Mouse (Mus musculus) hindbrain, postnatal 0 days (tissue): Measurements from ENCODE around the gene Zbtb37. TPM values are rescaled to one million over a fixed set of nuclear protein-coding genes. Genes with fewer than 3 reads are reported as not detected.

Source experiments
- ATAC-seq: fragments of 200-750 bp; cut with Nextera tagmentation; 2 replicates; pipeline ENCODE4 v1.8.0; 2017; ENCODE audit warnings: mild to moderate bottlenecking, moderate TSS enrichment, moderate library complexity
- DNase-seq: peaks from one replicate; pipeline ENCODE4 v3.0.0-alpha.2; 2015; ENCODE audit warnings: low spot score
- H3K27ac ChIP-seq: fragments of 300-500 bp; sonication (generic); 2 replicates; pipeline ENCODE4 v1.5.1; 2014; ENCODE audit warnings: mild to moderate bottlenecking
- H3K27me3 ChIP-seq: fragments of 300-500 bp; sonication (generic); 2 replicates; pipeline ENCODE4 v1.6.1; 2014; ENCODE audit warnings: low read length, mixed read lengths; ENCODE audit not compliant: insufficient read depth
- H3K36me3 ChIP-seq: fragments of 300-500 bp; sonication (generic); 2 replicates; pipeline ENCODE4 v1.6.1; 2014; ENCODE audit warnings: low read length, mixed read lengths; ENCODE audit not compliant: insufficient read depth
- H3K4me1 ChIP-seq: fragments of 300-500 bp; sonication (generic); 2 replicates; pipeline ENCODE4 v1.6.1; 2014; ENCODE audit warnings: antibody characterized with exemption, low read length, mixed read lengths; ENCODE audit not compliant: insufficient read depth
- H3K4me2 ChIP-seq: fragments of 300-500 bp; sonication (generic); 2 replicates; pipeline ENCODE4 v1.6.1; 2014; ENCODE audit warnings: low read depth, mild to moderate bottlenecking, low read length, moderate library complexity, mixed read lengths
- H3K4me3 ChIP-seq: fragments of 300-500 bp; sonication (generic); 2 replicates; pipeline ENCODE4 v1.5.1; 2014; ENCODE audit warnings: low read length
- H3K9ac ChIP-seq: fragments of 300-500 bp; sonication (generic); replicated peaks from 2 replicates; pipeline ENCODE4 v1.6.1; 2014; ENCODE audit warnings: mild to moderate bottlenecking, low read length, moderate library complexity, mixed read lengths
- H3K9me3 ChIP-seq: fragments of 300-500 bp; sonication (generic); 2 replicates; pipeline ENCODE4 v1.6.1; 2016; ENCODE audit warnings: low read length, mixed read lengths
- CTCF ChIP-seq: IDR thresholded peaks from 2 replicates; pipeline ENCODE4 v1.5.1; 2016; ENCODE audit warnings: antibody characterized with exemption, control low read depth, low read depth
- WGBS: fragments of 180-500 bp; shearing (Covaris S2); extraction: QIAGEN DNeasy Blood & Tissue Kit; methylation state at CpG from one replicate; pipeline ENCODE4 v1.1.7; 2014; 5-methylcytosine and 5-hydroxymethylcytosine counted together
- polyA plus RNA-seq: library from polyadenylated mRNA; unstranded; fragments of >200 nt; fragmentation: Nextera tagmentation; extraction: Ambion mirVana; gene quantifications from 2 replicates; pipeline ENCODE4 v1.2.1, GENCODE M21; 2015
- total RNA-seq: library from RNA; depleted of rRNA; stranded (reverse); fragments of >200 nt; gene quantifications from 2 replicates; pipeline ENCODE4 v1.2.3, GENCODE M21; 2014

Zbtb37 gene
- total and polyA plus RNA-seq, 2 experiments from 2014 or later = 9.6 to 24.4 TPM

GRCm38 (mm10) chr1:161057164-161057563 is 22.5 kb upstream of the Zbtb37 start:
- 93% methylated on average over 1 of the region's 1 CpGs for WGBS
- H3K36me3 ChIP-seq = peaks cover 22% of the 10 kb centered on the region; the same call in 1 of the 2 replicates
- H3K27ac ChIP-seq = no peak overlapping the region
- no peak overlapping the region for H3K9ac ChIP-seq
- no peak overlapping the region for H3K4me3 ChIP-seq
- DNase-seq = no peak
- no peaks in the 10 kb centered on the region for H3K4me1 ChIP-seq
- TF ChIP-seq CTCF = no peak
- no peak overlapping the region for H3K4me2 ChIP-seq
- ATAC-seq = no peak
- no peaks in the 10 kb centered on the region for H3K9me3 ChIP-seq
- H3K27me3 ChIP-seq = no peaks in the 10 kb centered on the region

DNA sequence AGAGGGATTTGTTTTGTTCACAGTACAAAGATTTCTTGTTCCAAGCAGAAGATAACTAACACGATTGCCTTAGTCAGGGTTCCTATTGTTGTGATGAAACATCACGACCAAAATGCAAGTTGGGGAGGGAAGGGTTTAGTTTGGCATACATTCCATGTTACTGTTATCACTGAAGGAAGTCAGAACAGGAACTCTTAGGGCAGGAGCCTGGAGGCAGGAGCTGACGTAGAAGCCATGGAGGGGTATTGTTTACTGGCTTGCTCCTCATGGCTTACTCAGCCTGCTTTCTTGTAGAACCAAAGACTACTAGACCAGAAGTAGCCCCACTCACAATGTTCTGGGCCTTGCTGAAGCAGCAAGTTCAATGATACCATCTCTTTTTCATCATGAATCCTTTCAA is 12.3 kb upstream of the Zbtb37 start:
- DNase-seq (no peak), ATAC-seq (no peak)
- Histone ChIP-seq H3K4me3 (no peak overlapping the region), H3K9ac (no peak overlapping the region), H3K9me3 (no peaks in the 10 kb centered on the region), H3K36me3 (peaks cover 28% of the 10 kb centered on the region; the same call in 1 of the 2 replicates), H3K4me2 (no peak overlapping the region), H3K4me1 (no peaks in the 10 kb centered on the region), H3K27ac (no peak overlapping the region), H3K27me3 (no peaks in the 10 kb centered on the region)
- no peak for TF ChIP-seq CTCF
- 93% methylated on average over 3 of the region's 3 CpGs for WGBS

DNA sequence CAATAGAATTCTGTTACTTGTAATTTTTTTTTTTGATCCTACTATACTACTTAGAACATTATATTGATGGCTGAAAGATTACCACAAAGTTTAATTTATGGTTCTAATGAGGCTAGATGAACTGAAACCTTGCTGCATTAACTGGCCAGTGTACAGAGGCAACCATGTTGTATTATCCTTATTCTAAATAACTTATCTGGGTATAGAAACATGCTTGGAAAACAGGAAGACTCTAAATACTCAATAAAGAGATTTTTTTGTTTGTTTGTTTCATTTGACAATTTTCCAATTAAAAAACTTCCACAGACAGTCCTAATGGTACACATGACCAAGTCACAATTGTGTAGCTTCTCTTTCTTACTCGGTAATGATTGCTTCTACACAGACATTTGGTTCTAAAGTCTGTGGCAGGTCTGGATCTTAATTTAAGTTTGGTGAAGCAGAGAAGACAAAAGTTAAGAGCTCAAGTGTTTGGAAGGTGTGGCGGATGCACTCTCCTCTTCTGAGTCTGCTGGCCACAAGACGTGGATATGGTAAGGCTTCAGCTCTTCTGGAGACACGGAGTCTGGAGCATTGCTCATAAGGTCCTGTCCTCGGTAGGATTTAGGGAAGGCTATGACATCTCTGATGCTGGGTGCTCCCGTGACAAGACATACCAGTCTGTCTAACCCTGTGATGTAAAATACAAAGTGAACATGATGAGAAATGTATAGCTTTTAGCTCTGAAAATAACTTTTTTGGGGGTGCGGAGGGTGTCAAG is 6.8 kb upstream of the Zbtb37 start:
- H3K9me3 ChIP-seq = no peaks in the 10 kb centered on the region
- H3K4me2 ChIP-seq = no peak overlapping the region
- peaks cover 11% of the 10 kb centered on the region; the same call in 1 of the 2 replicates for H3K4me1 ChIP-seq
- no peak for ATAC-seq
- peaks cover 30% of the 10 kb centered on the region; the same call in 1 of the 2 replicates for H3K36me3 ChIP-seq
- TF ChIP-seq CTCF = no peak
- 86% methylated on average over 7 of the region's 7 CpGs for WGBS
- H3K4me3 ChIP-seq = no peak overlapping the region
- H3K27me3 ChIP-seq = no peaks in the 10 kb centered on the region
- H3K9ac ChIP-seq = no peak overlapping the region
- DNase-seq = no peak
- no peak overlapping the region for H3K27ac ChIP-seq

GRCm38 (mm10) chr1:161040855-161041254 is 6.2 kb upstream of the Zbtb37 start:
- ATAC-seq (no peak), DNase-seq (no peak)
- no peak for TF ChIP-seq CTCF
- no peak overlapping the region for H3K9ac ChIP-seq
- H3K4me2 ChIP-seq = no peak overlapping the region
- 0 out of 2 replicates have a peak overlapping the region, but pooled peaks have one; percentile 45 for H3K27ac ChIP-seq
- no peak overlapping the region for H3K4me3 ChIP-seq
- peaks cover 11% of the 10 kb centered on the region; the same call in 1 of the 2 replicates for H3K4me1 ChIP-seq
- no peaks in the 10 kb centered on the region for H3K9me3 ChIP-seq
- H3K27me3 ChIP-seq = no peaks in the 10 kb centered on the region
- H3K36me3 ChIP-seq = peaks cover 25% of the 10 kb centered on the region; the same call in 1 of the 2 replicates

GRCm38 (mm10) chr1:161040426-161040770 is 5.7 kb upstream of the Zbtb37 start:
- TF ChIP-seq CTCF = no peak
- Histone ChIP-seq H3K27ac (0 out of 2 replicates have a peak overlapping the region, but pooled peaks have one; percentile 45), H3K4me2 (no peak overlapping the region), H3K9ac (no peak overlapping the region), H3K4me3 (no peak overlapping the region), H3K4me1 (peaks cover 11% of the 10 kb centered on the region; the same call in 1 of the 2 replicates), H3K36me3 (peaks cover 24% of the 10 kb centered on the region; the same call in 1 of the 2 replicates), H3K27me3 (no peaks in the 10 kb centered on the region), H3K9me3 (no peaks in the 10 kb centered on the region)
- DNase-seq (no peak), ATAC-seq (no peak)
- 62% methylated on average over 1 of the region's 1 CpGs for WGBS

- WGBS = 19% methylated on average over 3 of the region's 3 CpGs
- Histone ChIP-seq H3K27ac (peak overlapping the region; percentile 45; the same call in 1 of the 2 replicates), H3K4me1 (peaks cover 11% of the 10 kb centered on the region; the same call in 1 of the 2 replicates), H3K9ac (no peak overlapping the region), H3K4me3 (no peak overlapping the region), H3K36me3 (peaks cover 20% of the 10 kb centered on the region; the same call in 1 of the 2 replicates), H3K27me3 (no peaks in the 10 kb centered on the region), H3K4me2 (no peak overlapping the region), H3K9me3 (no peaks in the 10 kb centered on the region)
- TF ChIP-seq CTCF = no peak
- ATAC-seq (peak; percentile 14; the same call in 1 of the 2 replicates), DNase-seq (peak; percentile 11)
Measured at GRCm38 (mm10) chr1:161039741-161040425, 5.2 kb upstream of the Zbtb37 start.
